ENCODE assay signal across 13 mouse cellular contexts in the genomic region with DNA sequence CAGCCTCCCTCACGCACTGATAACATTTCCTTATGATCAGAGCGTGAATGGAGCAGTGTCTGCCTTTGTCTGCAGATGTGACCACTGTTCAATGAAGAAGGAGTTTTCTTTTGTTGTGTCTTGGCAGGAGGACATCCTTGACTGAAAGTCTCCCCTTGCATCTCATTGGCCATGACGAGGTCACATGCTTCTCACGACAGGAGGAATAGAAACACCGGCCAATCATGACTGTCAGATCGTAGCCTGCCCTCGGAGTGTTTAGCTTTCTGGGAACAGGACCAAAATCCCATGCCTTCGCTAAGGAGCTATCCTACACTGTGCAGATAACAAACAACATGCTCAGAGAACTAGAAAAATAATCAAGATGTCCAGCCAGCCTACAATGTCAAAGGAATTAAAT. TPM values are rescaled to one million over a fixed set of nuclear protein-coding genes. Genes with fewer than 3 reads are reported as not detected.
DNase-seq lines count a peak whose midpoint lies in the region; ATAC-seq and TF ChIP-seq lines count a peak whose summit lies in the region.
"Had no signal": no experiment of that assay in that cellular context is flagged by ENCODE, and none has a peak within 500 bp of the region (broad histone marks: within the 10 kb centered on the region; RNA-seq: fewer than 3 reads in every experiment).

No protein-coding gene starts in this region.

- no peaks in the 10 kb centered on the region for H3K9me3 ChIP-seq in lung, embryonic 16.5 days (ENCODE audit: control insufficient read depth, low read length)
- H3K9me3 ChIP-seq in heart, embryonic 13.5 days = no peaks in the 10 kb centered on the region
- no peaks in the 10 kb centered on the region for H3K9me3 ChIP-seq in liver, embryonic 12.5 days (replicated peaks)
- H3K9me3 ChIP-seq: neural tube, embryonic 12.5 days had no signal

- 36% methylated on average over 8 of the region's 8 CpGs for WGBS in lung, embryonic 16.5 days
- WGBS in lung, adult 2 months = 42% methylated on average over 8 of the region's 8 CpGs
- 40% methylated on average over 8 of the region's 8 CpGs for WGBS in heart, embryonic 13.5 days
- WGBS in liver, embryonic 12.5 days (ENCODE audit: insufficient replicate concordance) = 62% methylated on average over 8 of the region's 8 CpGs

- 0 out of 2 replicates have a peak overlapping the region, but pooled peaks have one; percentile 12 for H3K4me2 ChIP-seq in lung, embryonic 16.5 days (ENCODE audit: low read depth, low read length)
- no peak overlapping the region for H3K4me2 ChIP-seq in heart, embryonic 13.5 days
- no peak overlapping the region for H3K4me2 ChIP-seq in liver, embryonic 12.5 days
- H3K4me2 ChIP-seq: neural tube, embryonic 12.5 days had no signal

- TF ChIP-seq CTCF in lung, adult 2 months (IDR thresholded peaks at IDR 0.05; ENCODE audit: insufficient read depth, low read length) = no peak

- peaks cover 36% of the 10 kb centered on the region for H3K4me1 ChIP-seq in lung, embryonic 16.5 days (replicated peaks; ENCODE audit: control insufficient read depth, insufficient read depth, low read length)
- H3K4me1 ChIP-seq in lung, adult 2 months (ENCODE audit: control insufficient read depth, insufficient read depth, low read length) = no peaks in the 10 kb centered on the region
- peaks cover 45% of the 10 kb centered on the region for H3K4me1 ChIP-seq in heart, embryonic 13.5 days
- H3K4me1 ChIP-seq in liver, embryonic 12.5 days = peaks cover 44% of the 10 kb centered on the region

- intact Hi-C loops in heart, postnatal 25 days (cut with DNase I) = no loop called here

- DNase-seq in heart, adult 8-10 months (ENCODE audit: low spot score) = peak; percentile 14
- no peak for DNase-seq in heart, postnatal 25 days (ENCODE audit: low spot score)
- DNase-seq in lung, adult 2 months = no peak
- DNase-seq in MN1 (ENCODE audit: low spot score) = peak; percentile 40
- no peak for DNase-seq in spleen, postnatal 14 days (ENCODE audit: low spot score in 2 of 2)
- DNase-seq: gastrocnemius, postnatal 14 days; right cerebral cortex, postnatal 4 days; thymus, adult 18-20 months had no signal

- peak; percentile 49; the same call in 1 of the 2 replicates for ATAC-seq in lung, embryonic 16.5 days (ENCODE audit: low read depth)
- ATAC-seq in heart, embryonic 13.5 days (ENCODE audit: extremely low read depth, insufficient number of reproducible peaks, low FRiP score, low TSS enrichment) = no peak
- ATAC-seq in liver, embryonic 12.5 days = no peak
- ATAC-seq: activated CD4-positive, CD25-positive, alpha-beta regulatory T cell, adult 4 months had no signal

- no peaks in the 10 kb centered on the region for H3K36me3 ChIP-seq in lung, embryonic 16.5 days (ENCODE audit: control insufficient read depth, insufficient read depth, low read length)
- no peaks in the 10 kb centered on the region for H3K36me3 ChIP-seq in heart, embryonic 13.5 days
- no peaks in the 10 kb centered on the region for H3K36me3 ChIP-seq in liver, embryonic 12.5 days
- H3K36me3 ChIP-seq: neural tube, embryonic 12.5 days had no signal

- peak overlapping the region; percentile 98 for H3K27ac ChIP-seq in lung, embryonic 16.5 days (ENCODE audit: low read length)
- H3K27ac ChIP-seq in heart, embryonic 13.5 days (replicated peaks) = peak overlapping the region; percentile 89
- H3K27ac ChIP-seq in liver, embryonic 12.5 days = no peak overlapping the region
- H3K27ac ChIP-seq: neural tube, embryonic 12.5 days had no signal

- TF ChIP-seq POLR2A in lung, adult 2 months (IDR thresholded peaks at IDR 0.05; ENCODE audit: borderline replicate concordance, extremely low read depth, low read depth, low read length) = no peak

- H3K4me3 ChIP-seq in lung, embryonic 16.5 days (ENCODE audit: low read length) = no peak overlapping the region
- no peak overlapping the region for H3K4me3 ChIP-seq in lung, adult 2 months (replicated peaks; ENCODE audit: extremely low read depth, low read depth, low read length)
- H3K4me3 ChIP-seq in heart, embryonic 13.5 days = no peak overlapping the region
- no peak overlapping the region for H3K4me3 ChIP-seq in liver, embryonic 12.5 days
- H3K4me3 ChIP-seq: neural tube, embryonic 12.5 days had no signal

- H3K27me3 ChIP-seq in lung, embryonic 16.5 days (ENCODE audit: control insufficient read depth, insufficient read depth, low read depth, low read length) = no peaks in the 10 kb centered on the region
- no peaks in the 10 kb centered on the region for H3K27me3 ChIP-seq in heart, embryonic 13.5 days (replicated peaks)
- H3K27me3 ChIP-seq in liver, embryonic 12.5 days (replicated peaks) = peaks cover 19% of the 10 kb centered on the region
- H3K27me3 ChIP-seq: neural tube, embryonic 12.5 days had no signal

- H3K9ac ChIP-seq in lung, embryonic 16.5 days (ENCODE audit: low read length) = no peak overlapping the region
- no peak overlapping the region for H3K9ac ChIP-seq in heart, embryonic 13.5 days
- H3K9ac ChIP-seq in liver, embryonic 12.5 days = no peak overlapping the region
- H3K9ac ChIP-seq: neural tube, embryonic 12.5 days had no signal

RNA-seq across cellular contexts. Expression of a gene that starts 35.4 kb away (rescaled TPM):
- 10 to 100 TPM; 10.1 to 13.3 (median 12.3) TPM for total RNA-seq in heart, adult 8-10 months (2022)
- 10 to 100 TPM; 12.8 to 13.0 TPM for total RNA-seq in heart, postnatal 25 days (2021)
- 32.2 and 33.6 TPM in 2 replicates for polyA plus RNA-seq in lung, embryonic 16.5 days (2015; fragmentation: Nextera tagmentation; extraction: Ambion mirVana)
- polyA plus RNA-seq in lung, adult 2 months (2012; rRNA removed) = 43.8 and 48.8 TPM in 2 replicates
- polyA plus RNA-seq in heart, embryonic 13.5 days (2015; fragmentation: Nextera tagmentation; extraction: Ambion mirVana) = 19.2 and 20.9 TPM in 2 replicates
- 12.1 and 12.6 TPM in 2 replicates for polyA plus RNA-seq in liver, embryonic 12.5 days (2016; fragmentation: Nextera tagmentation; extraction: Ambion mirVana)

RNA-seq across cellular contexts. Expression of a gene that starts 42.1 kb away (rescaled TPM):
- total RNA-seq in heart, adult 8-10 months (2022) = 1 to 10 TPM in 3 of 4 experiments, under 1 TPM in 1; 0.97 to 1.1 (median 1.0) TPM
- total RNA-seq in heart, postnatal 25 days (2021) = 1 to 10 TPM; 1.2 to 1.7 TPM
- polyA plus RNA-seq in lung, embryonic 16.5 days (2015; fragmentation: Nextera tagmentation; extraction: Ambion mirVana) = 3.7 and 3.9 TPM in 2 replicates
- polyA plus RNA-seq in lung, adult 2 months (2012; rRNA removed) = 18.6 and 19.7 TPM in 2 replicates
- 2.8 and 2.9 TPM in 2 replicates for polyA plus RNA-seq in heart, embryonic 13.5 days (2015; fragmentation: Nextera tagmentation; extraction: Ambion mirVana)
- 1.3 and 1.8 TPM in 2 replicates for polyA plus RNA-seq in liver, embryonic 12.5 days (2016; fragmentation: Nextera tagmentation; extraction: Ambion mirVana)

Comparison
In these comparisons a context has a peak if more than half of its experiments do, and no peak if none do; other contexts are left out.
1. DNase-seq: peak in heart, adult 8-10 months (single experiment) and MN1 (single experiment); none in heart, postnatal 25 days (single experiment), lung, adult 2 months (single experiment) and spleen, postnatal 14 days (0 of 2).